Mouse (Mus musculus): Measurements from ENCODE around the gene Kmo.

The Kmo gene

GRCm38 (mm10) chr1:175632470-175632869 is 12.3 kb downstream of the Kmo start:
- no peak for DNase-seq

GRCm38 (mm10) chr1:175637677-175638076 is 17.5 kb downstream of the Kmo start:
- DNase-seq = no peak

- no peak for DNase-seq
These were observed 18.9 kb downstream of the Kmo start for GRCm38 (mm10) chr1:175639072-175639471.

- no peak for DNase-seq
These were observed 20.4 kb downstream of the Kmo start for GRCm38 (mm10) chr1:175640435-175641150.

GRCm38 (mm10) chr1:175643496-175644265 is 23.5 kb downstream of the Kmo start:
- no peak for DNase-seq

GRCm38 (mm10) chr1:175646952-175647351 is 26.8 kb downstream of the Kmo start:
- no peak for DNase-seq

GRCm38 (mm10) chr1:175648615-175649014 is 28.4 kb downstream of the Kmo start:
- no peak for DNase-seq

GRCm38 (mm10) chr1:175659900-175660299 is 39.7 kb downstream of the Kmo start:
- DNase-seq = no peak

- DNase-seq = peak in 1 of 2 experiments; percentile 18
These were observed 48.7 kb downstream of the Kmo start for GRCm38 (mm10) chr1:175668666-175669405.

GRCm38 (mm10) chr1:175669456-175669855 is 49.3 kb downstream of the Kmo start:
- no peak for DNase-seq

- DNase-seq = no peak
These were observed 49.9 kb downstream of the Kmo start for GRCm38 (mm10) chr1:175670042-175670441.

GRCm38 (mm10) chr1:175671626-175672025 is 51.4 kb downstream of the Kmo start:
- DNase-seq = no peak

GRCm38 (mm10) chr1:175673563-175674325 is 53.6 kb downstream of the Kmo start:
- DNase-seq = no peak

GRCm38 (mm10) chr1:175675116-175675515 is 54.9 kb downstream of the Kmo start:
- DNase-seq = no peak

GRCm38 (mm10) chr1:175677459-175677858 is 57.3 kb downstream of the Kmo start:
- DNase-seq = no peak

- DNase-seq = no peak
These were observed 60.8 kb downstream of the Kmo start for GRCm38 (mm10) chr1:175680995-175681394.

GRCm38 (mm10) chr1:175691686-175692245 is 71.6 kb downstream of the Kmo start:
- DNase-seq = peak in 1 of 2 experiments; percentile 17

GRCm38 (mm10) chr1:175692246-175692996 is 72.2 kb downstream of the Kmo start, which contains the start of the genes Opn3 and Chml:
Gene Opn3, minus strand, starts transcription at chr1:175692776.
Gene Chml, minus strand, starts transcription at chr1:175692901.
- DNase-seq = peak; percentile 99

GRCm38 (mm10) chr1:175692997-175693361 is 72.8 kb downstream of the Kmo start:
- DNase-seq = no peak

- peak in 1 of 2 experiments; percentile 17 for DNase-seq
These were observed 73.3 kb downstream of the Kmo start for GRCm38 (mm10) chr1:175693429-175693960.

- no peak for DNase-seq
These were observed 78.1 kb downstream of the Kmo start, which contains the start of gene Wdr64 for GRCm38 (mm10) chr1:175698293-175698692. Gene Wdr64, plus strand, starts transcription at chr1:175698593.
